Mouse (Mus musculus): ENCODE data around the gene Ccdc146. TPM values are rescaled to one million over a fixed set of nuclear protein-coding genes. Genes with fewer than 3 reads are reported as not detected.

The Ccdc146 gene
- total and polyA plus RNA-seq, 2 experiments from 2014 or later = 0.37 to 0.66 TPM

GRCm38 (mm10) chr5:21244575-21244974 is 179.9 kb downstream of the Ccdc146 start:
- no peaks in the 10 kb centered on the region for H3K36me3 ChIP-seq (ENCODE audit: insufficient read depth, low read length)
- no peak overlapping the region for H3K9ac ChIP-seq (replicated peaks; ENCODE audit: low read length)
- no peak for TF ChIP-seq CTCF (IDR thresholded peaks at IDR 0.05; ENCODE audit: low read depth)
- H3K9me3 ChIP-seq (ENCODE audit: low read length) = no peaks in the 10 kb centered on the region
- DNase-seq (ENCODE audit: low spot score) (no peak), ATAC-seq (no peak)
- 87% methylated on average over 1 of the region's 1 CpGs for WGBS
- H3K4me3 ChIP-seq (ENCODE audit: low read length) = no peak overlapping the region
- H3K4me2 ChIP-seq (ENCODE audit: low read depth, low read length) = no peak overlapping the region
- no peaks in the 10 kb centered on the region for H3K27me3 ChIP-seq (ENCODE audit: insufficient read depth, low read length)
- H3K27ac ChIP-seq = no peak overlapping the region
- H3K4me1 ChIP-seq (ENCODE audit: insufficient read depth, low read length) = no peaks in the 10 kb centered on the region

Other genes with a start within 250 kb of the Ccdc146 start
- gene Gsap, start 238.4 kb downstream of the Ccdc146 start, total RNA-seq (2014; rRNA removed) = 11.0 TPM in 2 replicates
- 8.3 and 8.7 TPM in 2 replicates for gene Gsap, start 238.4 kb downstream of the Ccdc146 start, polyA plus RNA-seq (2015; fragmentation: Nextera tagmentation; extraction: Ambion mirVana)
- 3.1 and 3.4 TPM in 2 replicates for gene Fgl2, start 52.0 kb downstream of the Ccdc146 start, total RNA-seq (2014; rRNA removed)
- 2.5 and 2.6 TPM in 2 replicates for gene Fgl2, start 52.0 kb downstream of the Ccdc146 start, polyA plus RNA-seq (2015; fragmentation: Nextera tagmentation; extraction: Ambion mirVana)
- gene Fam185a, start 281 bp upstream of the Ccdc146 start, total RNA-seq (2014; rRNA removed) = 11.8 and 13.2 TPM in 2 replicates
- 8.9 and 9.6 TPM in 2 replicates for gene Fam185a, start 281 bp upstream of the Ccdc146 start, polyA plus RNA-seq (2015; fragmentation: Nextera tagmentation; extraction: Ambion mirVana)
- 1.9 and 2.9 TPM in 2 replicates for gene Lrrc17, start 118.9 kb upstream of the Ccdc146 start, total RNA-seq (2014; rRNA removed)
- gene Lrrc17, start 118.9 kb upstream of the Ccdc146 start, polyA plus RNA-seq (2015; fragmentation: Nextera tagmentation; extraction: Ambion mirVana) = 3.3 and 3.9 TPM in 2 replicates
- gene Fbxl13, start 221.0 kb upstream of the Ccdc146 start, total RNA-seq (2014; rRNA removed) = 0.16 and 0.25 TPM in 2 replicates
- gene Fbxl13, start 221.0 kb upstream of the Ccdc146 start, polyA plus RNA-seq (2015; fragmentation: Nextera tagmentation; extraction: Ambion mirVana) = 0.16 and 0.23 TPM in 2 replicates
- 77.9 and 78.7 TPM in 2 replicates for gene Armc10, start 221.1 kb upstream of the Ccdc146 start, total RNA-seq (2014; rRNA removed)
- 32.8 and 34.4 TPM in 2 replicates for gene Armc10, start 221.1 kb upstream of the Ccdc146 start, polyA plus RNA-seq (2015; fragmentation: Nextera tagmentation; extraction: Ambion mirVana)

Measured in hindbrain, postnatal 0 days (tissue).